Mouse (Mus musculus): ENCODE data around the gene Taf1b.

- no peak for TF ChIP-seq GATA1 (IDR thresholded peaks at IDR 0.05; ENCODE audit: borderline replicate concordance, low read length)
- TF ChIP-seq GATA2 (IDR thresholded peaks at IDR 0.05; ENCODE audit: borderline replicate concordance, low read depth, low read length) = no peak
- no peak for TF ChIP-seq CTCF (IDR thresholded peaks at IDR 0.05; ENCODE audit: low read depth, low read length)
- TF ChIP-seq TAL1 (conservative IDR thresholded peaks at IDR 0.05; ENCODE audit: low read depth, low read length) = no peak
Observed at GRCm38 (mm10) chr12:24586193-24586592, 88.0 kb downstream of the Taf1b start.

All from G1E (cell line).